Mouse (Mus musculus) kidney, postnatal 36 days (tissue): ENCODE results near the gene Prm3.

Experiments
- DNase-seq, 2 experiments: peaks; one replicate each; pipeline ENCODE4 v3.0.0; 2021 to 2022; ENCODE audit warnings: mixed read lengths in 2 of 2

The Prm3 gene

DNA sequence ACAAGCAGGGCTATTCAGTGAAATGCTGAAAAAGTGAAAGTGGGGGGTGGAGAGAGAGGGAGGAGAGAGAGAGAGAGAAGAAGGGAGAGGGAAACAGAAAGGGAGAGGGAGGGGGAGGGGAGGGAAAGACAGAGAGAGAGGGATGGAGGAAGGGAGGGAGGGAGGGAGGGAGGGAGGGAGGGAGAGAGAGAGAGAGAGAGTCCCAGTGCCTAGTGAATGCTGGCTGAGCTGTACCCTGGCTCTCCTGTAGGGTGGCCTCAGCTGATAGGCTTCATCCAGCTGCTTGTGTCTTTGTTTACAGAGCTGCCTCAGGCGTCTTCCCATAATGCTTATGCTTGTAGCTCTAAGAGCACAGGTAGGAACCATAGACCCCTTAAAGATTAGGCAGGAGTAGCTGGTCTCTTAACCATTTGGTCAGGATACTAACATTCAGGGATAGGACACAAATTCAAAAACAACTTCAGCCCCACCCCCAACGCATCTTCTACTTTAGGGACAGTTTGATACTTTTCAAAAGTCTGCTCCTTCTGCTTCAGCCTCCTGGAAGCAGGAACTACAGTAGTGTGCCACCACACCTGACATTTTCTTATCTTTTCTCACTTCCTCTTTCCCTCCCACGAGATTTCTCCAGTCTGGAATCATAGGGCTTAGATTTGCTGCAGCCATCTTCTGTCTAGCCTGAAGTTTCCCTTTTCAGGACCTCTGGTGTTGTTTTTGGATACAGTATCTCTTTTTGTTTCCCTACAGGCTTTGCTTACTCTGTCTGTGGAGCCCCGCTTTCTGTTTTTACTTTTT lies 20.0 kb downstream of the Prm3 start:
- no peak for DNase-seq

DNA sequence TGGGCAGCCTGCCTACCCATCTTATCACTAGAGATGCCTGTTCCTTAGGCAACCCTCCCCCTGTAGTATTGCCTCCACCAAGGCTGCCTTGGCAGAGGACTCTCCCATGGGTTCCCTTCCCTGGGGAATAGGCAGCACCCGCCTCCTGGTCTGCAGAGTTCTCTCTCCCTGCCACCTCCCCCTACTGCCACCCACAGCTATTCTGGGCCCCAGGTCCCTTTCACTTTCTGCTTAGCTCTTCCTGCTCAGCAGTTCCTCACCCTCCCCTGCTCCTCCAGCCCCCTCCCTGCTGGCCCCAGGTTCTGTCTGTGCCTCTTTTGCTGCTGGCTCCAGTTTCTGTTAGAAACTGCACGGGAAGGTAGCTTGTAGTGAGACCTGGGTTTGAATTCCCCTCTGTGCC lies 21.1 kb downstream of the Prm3 start:
- no peak for DNase-seq

- peak in 1 of 2 experiments; percentile 8 for DNase-seq
Observed at GRCm38 (mm10) chr16:10768821-10769220, 21.9 kb downstream of the Prm3 start.

DNA sequence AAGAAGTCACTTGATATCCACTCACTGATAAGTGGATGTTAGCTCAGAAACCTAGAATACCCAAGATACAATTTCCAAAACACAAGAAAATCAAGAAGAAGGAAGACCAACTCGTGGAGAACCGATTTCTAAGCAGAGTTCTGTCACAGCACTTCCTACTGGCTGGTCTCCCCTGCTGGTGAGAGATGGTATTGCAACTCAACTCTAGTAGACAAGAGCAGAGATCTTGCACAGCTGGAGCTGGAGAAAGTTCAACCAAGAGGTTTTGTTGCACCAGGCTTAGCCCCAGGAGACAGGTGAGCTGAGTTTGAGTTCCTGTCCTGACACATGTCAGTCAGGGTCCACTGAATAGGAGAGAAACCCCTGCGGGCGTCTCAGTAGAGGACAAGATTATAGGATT lies 23.6 kb downstream of the Prm3 start:
- peak; percentile 83 to 91 for DNase-seq

GRCm38 (mm10) chr16:10764323-10764722 lies 26.4 kb downstream of the Prm3 start:
- no peak for DNase-seq

GRCm38 (mm10) chr16:10763540-10764264 lies 27.0 kb downstream of the Prm3 start:
- DNase-seq, result no peak

DNA sequence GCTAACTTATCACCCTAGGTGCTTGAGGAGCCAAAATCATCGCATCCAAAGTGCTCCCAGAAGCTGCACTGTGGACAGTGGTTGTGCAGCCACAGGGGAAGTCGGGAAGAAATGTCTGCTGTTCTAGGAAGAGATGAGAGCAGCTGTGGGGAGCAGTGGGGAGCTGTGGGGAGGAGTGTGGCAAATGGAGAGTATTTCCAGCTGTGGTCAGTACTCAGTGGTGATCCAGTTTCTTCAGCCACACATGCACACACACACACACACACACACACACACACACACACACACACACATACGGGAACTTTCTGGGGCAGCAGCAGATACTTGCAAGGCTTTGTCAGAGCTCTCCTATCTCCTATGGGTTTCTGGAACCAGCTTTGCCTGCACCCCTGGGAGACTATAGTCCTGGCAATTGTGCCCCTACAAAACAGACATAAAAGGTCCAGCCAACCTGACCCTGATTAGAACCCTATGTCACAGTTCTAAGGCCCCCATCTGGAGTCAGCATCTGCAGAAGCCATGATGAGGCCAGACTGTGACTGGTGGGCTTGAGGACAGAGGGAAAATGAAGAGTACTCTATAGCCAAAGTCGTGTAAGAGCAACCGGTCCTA lies 28.0 kb downstream of the Prm3 start:
- no peak for DNase-seq

DNA sequence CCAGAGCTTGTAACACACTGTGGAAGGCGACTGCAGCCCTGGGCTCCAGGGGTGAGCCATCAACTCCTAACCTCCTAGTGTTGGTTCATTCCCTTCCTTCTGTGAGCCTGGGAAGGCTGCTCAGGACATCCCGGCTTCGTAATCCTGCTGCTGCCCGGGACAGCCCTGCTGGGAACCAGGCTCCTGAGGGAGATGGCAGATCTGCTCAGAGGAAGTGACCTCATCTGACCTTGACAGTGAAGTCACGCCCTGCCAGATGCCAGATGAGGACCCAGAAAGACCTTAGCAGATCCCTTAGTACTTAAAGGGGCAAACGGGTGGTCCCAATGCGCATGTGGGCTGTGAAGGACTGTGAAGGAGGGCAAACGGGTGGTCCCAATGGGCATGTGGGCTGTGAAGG lies 29.5 kb downstream of the Prm3 start:
- DNase-seq, result peak; percentile 20 to 24

DNA sequence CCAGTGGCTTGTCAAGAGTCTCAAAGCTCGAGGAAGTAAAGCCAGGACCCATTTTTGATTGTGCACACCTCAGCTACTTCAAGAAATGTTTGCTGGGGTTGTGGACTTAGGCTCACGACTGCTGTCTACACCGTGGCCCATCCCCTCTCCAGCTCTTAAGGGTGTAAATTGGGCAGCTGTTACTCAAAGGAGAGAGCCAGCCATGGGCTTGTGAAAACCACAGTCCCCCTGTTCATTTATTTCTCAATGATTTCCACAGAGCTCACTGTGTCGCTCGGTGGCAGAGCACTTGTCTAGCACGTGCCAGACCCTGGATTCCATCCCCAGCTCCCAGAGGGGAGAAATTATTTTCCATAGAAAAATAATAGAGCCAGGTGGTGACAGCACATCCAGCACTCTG lies 34.5 kb downstream of the Prm3 start:
- no peak for DNase-seq

DNA sequence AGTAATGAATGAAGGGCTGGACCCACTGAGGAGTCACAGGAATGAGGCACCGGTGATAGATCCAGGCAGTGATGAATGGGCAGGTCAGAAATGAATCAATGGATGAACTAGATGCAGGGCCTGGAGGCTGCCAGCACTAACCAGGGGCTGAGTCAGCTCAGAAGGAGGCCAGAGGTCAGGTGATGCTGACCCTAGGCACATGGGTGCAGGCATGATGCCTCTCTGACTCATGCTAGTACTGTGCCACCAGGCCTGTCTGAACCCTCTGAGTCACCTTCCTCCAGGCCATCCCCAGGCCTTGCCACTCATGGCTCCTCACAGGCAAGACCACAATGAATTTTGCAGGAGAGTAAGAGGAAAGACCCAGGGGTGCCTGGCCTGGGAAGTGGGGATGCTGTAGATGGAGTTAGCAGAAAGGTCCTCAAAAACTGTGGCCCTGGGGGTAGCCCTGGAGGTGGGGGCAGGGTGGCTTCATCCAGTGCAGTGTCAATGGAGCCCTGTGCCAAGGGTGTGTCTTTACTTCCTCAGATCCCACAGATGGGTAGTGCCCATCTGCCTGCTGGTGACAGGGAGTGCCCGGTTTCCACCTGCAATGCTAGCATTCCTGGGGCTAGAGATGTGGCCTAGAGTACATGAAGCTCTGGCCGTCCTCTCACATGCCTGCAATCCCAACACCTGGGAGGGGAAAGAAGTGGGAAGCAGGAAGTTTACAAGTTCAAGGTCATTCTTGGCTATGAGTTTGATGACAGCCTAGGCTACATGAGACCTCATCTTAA lies 36.0 kb downstream of the Prm3 start:
- no peak for DNase-seq

DNA sequence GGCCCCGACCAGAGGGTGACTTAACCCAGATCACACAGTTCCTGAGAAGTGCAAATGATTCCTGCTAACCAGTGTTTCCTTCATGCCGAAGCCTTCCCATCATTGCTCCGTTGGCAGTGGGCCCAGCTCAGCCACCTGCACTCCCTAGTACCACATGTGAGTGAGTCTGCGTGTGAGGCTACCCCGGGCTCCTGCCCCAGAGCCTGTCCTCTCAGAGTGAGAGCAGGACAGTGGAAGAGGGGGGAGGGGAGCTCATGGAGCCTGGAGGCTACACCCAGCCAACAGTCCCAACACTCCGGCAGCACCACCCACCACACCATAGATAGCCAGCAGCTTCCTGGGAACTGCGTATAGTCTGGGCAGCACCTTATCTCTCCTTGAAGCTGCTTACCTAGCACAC lies 40.9 kb downstream of the Prm3 start:
- DNase-seq, result peak in 1 of 2 experiments; percentile 37

DNA sequence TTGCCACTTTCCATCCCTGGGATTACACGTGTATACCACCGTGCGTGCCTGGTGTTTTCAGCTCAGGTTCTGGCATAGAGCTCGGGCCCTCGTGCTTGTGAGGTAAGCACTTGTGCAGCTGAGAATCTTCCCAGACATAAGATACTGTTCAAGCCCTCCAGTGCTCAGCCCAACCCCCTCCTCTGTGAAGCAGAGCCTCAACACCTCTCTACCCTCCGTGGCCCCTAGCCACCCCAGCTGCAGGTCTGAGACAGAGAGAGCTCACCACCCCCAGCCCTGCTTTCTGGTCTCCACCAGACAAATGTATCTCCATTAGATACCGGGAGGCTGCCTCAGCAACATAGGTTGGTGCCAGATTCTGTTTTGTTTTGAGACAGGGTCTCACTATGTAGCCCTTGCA lies 41.5 kb downstream of the Prm3 start:
- DNase-seq, result no peak

DNA sequence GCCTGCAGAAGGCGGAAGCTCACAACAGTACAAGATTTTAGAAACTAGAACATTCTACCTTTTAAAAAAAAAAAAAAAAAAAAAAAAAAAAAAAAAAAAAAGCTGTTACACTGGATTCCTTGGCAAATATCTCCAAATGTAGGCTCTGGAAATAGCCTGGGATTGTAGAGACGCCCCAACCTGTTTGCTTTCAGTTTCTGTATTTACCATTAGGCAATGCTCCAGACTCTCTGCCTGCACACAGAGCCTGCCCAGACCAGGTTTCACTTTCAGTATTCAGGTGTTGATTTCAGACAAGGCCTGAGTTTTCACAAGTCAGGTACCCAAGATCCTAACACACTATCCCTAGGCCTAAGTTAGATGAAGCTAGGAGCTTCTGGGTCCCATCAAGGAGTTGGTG lies 49.6 kb downstream of the Prm3 start:
- DNase-seq, result peak; percentile 23 to 64
